Mouse (Mus musculus) bone marrow, adult 2 months (tissue): ENCODE data around the gene Sesn3.

ENCODE experiments used
- CTCF ChIP-seq: fragments of 200-500 bp; IDR thresholded peaks from 2 replicates; pipeline ENCODE4 v1.5.1; 2011; ENCODE audit warnings: low read length, control low read depth; ENCODE audit not compliant: control insufficient read depth, insufficient read depth
- POLR2A ChIP-seq: fragments of 200-500 bp; IDR thresholded peaks from 2 replicates; pipeline ENCODE4 v1.6.1; 2011; ENCODE audit warnings: low read depth, mild to moderate bottlenecking, control low read depth, low read length, borderline replicate concordance; ENCODE audit not compliant: control insufficient read depth

DNA sequence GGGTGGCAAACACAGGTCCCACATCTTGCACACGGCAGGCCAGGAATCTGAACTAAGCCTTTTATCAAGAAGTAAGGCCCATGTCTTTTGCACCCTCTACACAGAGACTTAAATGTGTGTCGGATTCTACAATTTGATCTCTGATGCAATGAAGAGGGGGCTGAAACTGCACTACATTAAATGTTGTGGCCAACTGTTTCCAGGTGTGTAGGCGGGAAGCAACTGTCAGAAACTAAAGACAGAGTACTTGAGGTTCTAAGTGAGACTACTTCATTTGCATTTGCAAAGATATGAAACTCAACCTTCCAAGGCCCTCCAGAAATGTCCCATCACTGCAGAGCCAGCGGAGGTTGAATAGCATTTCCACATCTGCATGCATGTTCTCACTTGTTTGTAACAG is 101.3 kb downstream of the Sesn3 start:
- TF ChIP-seq POLR2A = no peak
- no peak for TF ChIP-seq CTCF
